Mouse (Mus musculus): ENCODE data around the gene Prkar2a. TPM values are rescaled to one million over a fixed set of nuclear protein-coding genes. Genes with fewer than 3 reads are reported as not detected.
A peak's percentile ranks its signal among the peaks of the same experiment; 100 is the strongest.
"Not testable (repeated sequence)": the region's sequence is repeated elsewhere in the genome, so short reads cannot be mapped to it uniquely, and the experiment has no call there.

Gene Prkar2a
- total RNA-seq (2014; fragmentation: Nextera tagmentation) = 15.7 and 19.3 TPM in 2 replicates
- 15.8 and 26.9 TPM in 2 replicates for total RNA-seq (2017)

DNA sequence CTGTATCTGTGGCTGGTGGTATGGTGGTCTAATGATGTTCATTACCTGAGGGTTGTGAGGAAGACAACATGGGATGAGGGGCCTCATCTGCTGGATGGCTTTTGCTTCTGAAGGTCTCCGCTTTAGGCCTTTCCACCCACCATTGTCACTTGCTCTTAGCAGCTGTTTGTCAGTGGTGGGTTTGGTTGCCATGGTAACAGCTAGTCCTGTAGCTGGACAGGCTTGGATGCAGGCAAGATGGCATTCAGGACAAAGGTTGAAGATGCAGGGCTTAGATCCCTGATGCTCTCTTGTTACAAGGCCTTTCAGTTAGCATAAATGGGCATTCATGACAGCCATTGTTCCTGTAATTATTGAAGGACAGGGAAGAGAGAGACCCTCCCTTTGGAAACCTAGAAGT is at the start of gene Prkar2a:
Gene Prkar2a (plus strand): TSS at position 209 of the 400 bp plus-strand sequence.
- no peak for ATAC-seq (replicated peaks; ENCODE audit: low FRiP score, low TSS enrichment, poor library complexity, severe bottlenecking)

DNA sequence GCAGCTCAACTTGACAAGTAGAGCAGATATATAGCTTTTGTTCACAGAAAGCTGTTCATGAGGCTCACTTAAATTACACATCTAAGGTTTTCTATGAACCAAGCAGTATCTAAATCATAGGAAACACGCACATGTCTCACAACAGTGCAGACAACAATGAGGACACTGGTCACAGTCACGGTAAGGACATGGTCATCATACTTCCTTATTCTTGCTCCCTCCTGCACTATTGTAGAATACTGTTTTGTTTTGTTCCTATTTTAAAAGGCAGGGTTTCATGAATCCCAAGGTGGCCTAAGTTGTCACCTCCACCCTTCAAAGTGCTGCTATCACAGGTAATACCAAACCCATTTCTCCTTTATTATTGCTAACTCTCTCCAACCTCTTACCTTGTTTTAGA is 49.3 kb upstream of the Prkar2a start:
- ATAC-seq (replicated peaks; ENCODE audit: low FRiP score, low TSS enrichment, poor library complexity, severe bottlenecking) = no peak

DNA sequence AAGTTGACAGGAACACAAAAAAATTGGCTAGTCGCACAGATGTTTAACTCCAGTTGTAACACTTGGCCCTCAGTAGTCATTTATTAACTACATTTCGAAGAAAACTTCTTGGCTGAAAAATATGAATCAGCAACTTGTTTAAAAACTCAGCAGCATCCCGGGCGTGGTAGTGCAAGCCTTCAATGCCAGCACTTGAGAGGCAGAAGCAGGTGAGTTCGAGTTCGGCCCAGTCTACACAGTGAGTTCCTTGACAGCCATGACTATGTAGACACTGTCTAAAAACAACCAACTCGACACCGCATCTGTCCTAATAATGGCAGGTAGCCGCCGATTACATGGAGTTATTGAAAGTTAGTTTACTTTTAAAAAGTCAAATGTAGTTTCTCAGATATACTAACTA is 40.9 kb upstream of the Prkar2a start:
- ATAC-seq (replicated peaks; ENCODE audit: low FRiP score, low TSS enrichment, poor library complexity, severe bottlenecking) = peak; percentile 11; the same call in 1 of the 2 replicates

DNA sequence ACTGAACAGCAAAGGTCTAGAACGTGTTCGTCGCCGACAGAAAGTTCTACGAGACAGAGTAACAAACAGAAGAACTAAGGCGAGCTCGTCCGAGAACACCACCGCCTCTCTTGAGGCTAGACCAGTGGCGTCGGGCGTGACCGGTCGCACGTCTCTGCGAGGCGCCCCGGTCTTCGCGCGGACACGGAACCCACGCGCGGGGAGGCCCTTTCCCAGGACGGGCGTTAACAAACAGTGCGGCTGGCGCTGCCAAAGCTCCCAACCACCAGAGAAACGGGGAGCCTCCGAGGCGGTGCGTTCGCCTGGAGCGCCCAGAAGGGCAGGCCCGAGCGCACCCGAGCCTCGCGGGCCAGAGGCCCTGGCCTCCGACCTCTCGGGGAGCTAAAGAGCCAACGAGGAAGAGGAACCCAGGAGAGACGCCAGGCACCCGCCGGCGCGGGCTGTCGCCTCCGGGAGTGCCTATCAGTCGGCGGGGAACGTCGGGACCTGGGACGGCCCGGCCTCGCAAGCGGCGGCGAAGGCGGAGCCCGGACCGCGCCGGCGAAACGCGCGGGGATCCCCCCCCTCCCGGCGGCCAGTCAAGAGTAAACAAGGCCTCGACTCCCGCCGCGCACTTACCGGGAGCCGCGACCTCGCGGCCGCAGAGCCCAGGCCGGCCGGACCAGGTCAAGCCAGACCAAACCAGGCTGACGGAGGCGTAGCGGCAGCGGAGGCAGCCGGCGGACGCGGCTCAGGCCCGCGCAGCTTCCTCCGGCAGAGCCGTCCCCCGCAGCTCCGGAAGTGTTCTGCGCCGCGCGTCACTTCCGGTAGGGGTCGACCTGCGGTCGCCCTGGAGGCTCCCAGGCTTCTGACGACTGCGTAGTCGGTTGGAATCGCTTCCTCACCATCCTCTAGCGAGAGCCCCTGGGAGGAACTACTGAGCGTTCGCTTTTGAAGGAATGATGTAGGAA is 40.2 kb upstream of the Prkar2a start, which contains the start of gene Arih2:
Gene Arih2 (minus strand): TSS at position 776 of the 950 bp plus-strand sequence.
- peak; percentile 92 for ATAC-seq (replicated peaks; ENCODE audit: low FRiP score, low TSS enrichment, poor library complexity, severe bottlenecking)

DNA sequence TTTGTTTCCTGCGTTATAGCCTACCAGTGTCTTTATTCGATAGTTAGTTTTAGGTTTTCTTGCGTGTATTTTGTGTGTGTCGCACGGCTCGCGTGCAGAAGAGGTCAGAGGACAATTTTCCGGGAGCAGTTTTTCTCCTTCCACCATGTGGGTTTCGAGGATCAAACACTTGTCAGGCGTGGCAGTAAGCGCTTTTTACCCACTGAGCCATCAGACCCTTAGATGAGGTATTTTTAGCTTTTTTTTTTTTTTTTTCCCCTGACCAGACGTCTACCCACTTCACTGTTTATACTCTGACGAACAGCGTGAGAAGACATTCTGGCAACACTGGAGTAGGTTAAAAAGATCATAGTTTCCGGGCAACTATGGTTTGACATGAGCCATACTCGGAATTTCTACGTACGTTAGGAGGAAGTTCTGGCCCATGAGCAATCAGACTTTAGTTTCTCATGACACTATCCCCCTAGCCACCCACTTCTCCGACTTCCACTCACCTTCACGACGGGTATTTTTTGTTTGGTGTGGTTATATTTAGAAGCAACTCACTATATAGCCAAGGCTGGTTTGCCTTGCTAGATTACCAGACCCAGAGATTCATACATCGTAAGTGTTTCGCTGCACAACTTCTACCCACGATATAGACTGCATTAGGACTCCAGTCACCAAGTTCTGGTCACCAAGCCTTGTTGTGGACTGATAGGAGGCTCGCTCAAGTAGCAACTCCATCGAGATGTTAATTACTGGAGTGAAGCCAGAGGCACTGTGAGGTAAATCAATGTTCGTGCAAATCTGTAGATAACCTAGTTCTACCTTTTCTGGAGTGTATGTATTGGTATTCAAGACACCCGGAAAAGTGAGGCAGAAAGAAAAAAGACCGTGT is 39.3 kb upstream of the Prkar2a start:
- peak; percentile 31 for ATAC-seq (replicated peaks; ENCODE audit: low FRiP score, low TSS enrichment, poor library complexity, severe bottlenecking)

DNA sequence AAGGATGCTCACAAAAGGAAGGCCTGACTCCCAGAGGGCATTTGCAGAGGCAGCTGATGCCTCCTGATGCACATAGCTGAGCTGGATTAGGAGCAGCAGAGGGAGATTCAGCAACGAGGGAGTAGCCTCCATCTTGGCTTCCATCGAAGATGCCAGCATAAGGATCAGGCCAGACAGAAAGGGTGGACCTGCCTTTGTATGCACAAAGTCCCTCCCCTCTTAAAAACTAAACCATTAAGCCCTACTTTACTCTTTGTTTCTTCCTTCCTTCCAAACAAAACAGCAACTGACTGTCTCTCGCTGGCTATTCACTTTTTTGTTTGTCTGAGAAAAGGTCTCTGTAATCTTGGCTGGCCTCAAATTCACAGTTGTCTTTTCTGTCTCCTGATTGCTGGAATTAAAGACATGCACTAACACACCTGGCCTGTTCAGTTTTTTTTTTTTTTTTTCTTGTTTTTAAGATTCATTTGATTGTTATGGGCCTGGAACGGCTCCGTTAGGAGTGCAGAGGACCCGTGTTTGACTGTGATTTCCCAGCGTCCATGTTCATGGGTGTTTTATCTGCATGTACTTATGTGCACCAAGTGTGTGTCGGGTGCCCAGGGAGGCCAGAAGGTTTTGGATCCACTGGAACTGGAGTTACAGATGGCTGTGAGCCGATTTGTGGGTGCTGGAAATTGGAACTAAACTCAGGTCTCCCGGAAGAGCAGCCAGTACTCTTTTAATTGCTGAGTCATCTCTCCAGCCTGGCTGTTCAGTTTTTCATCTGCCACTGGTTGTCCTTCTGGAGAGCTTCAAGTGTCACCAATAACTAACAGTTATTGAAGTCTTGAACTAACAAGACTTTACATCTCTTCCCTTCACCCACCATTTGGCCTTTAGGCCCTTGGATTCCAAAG is 34.3 kb upstream of the Prkar2a start:
- ATAC-seq (replicated peaks; ENCODE audit: low FRiP score, low TSS enrichment, poor library complexity, severe bottlenecking) = no peak

DNA sequence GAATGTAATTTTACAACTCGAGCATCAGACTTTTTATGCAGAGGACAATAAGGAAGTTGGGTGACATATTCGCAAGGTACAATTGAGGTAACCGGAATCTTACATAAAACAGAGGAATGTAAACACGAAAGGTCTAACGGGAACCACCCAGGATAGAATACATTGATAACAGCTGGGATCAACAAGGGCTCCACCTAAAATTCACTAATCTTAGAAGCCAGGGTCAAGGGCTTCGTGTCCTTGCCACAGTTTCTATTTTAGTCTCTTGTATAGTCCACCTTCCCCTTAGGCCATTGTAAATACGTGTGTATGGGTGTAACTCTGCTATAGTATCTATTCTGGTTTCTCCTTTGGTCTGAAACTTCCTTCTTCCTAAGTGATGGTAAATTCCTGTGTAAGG is 33.2 kb upstream of the Prkar2a start:
- not testable (repeated sequence) for ATAC-seq (replicated peaks; ENCODE audit: low FRiP score, low TSS enrichment, poor library complexity, severe bottlenecking)

DNA sequence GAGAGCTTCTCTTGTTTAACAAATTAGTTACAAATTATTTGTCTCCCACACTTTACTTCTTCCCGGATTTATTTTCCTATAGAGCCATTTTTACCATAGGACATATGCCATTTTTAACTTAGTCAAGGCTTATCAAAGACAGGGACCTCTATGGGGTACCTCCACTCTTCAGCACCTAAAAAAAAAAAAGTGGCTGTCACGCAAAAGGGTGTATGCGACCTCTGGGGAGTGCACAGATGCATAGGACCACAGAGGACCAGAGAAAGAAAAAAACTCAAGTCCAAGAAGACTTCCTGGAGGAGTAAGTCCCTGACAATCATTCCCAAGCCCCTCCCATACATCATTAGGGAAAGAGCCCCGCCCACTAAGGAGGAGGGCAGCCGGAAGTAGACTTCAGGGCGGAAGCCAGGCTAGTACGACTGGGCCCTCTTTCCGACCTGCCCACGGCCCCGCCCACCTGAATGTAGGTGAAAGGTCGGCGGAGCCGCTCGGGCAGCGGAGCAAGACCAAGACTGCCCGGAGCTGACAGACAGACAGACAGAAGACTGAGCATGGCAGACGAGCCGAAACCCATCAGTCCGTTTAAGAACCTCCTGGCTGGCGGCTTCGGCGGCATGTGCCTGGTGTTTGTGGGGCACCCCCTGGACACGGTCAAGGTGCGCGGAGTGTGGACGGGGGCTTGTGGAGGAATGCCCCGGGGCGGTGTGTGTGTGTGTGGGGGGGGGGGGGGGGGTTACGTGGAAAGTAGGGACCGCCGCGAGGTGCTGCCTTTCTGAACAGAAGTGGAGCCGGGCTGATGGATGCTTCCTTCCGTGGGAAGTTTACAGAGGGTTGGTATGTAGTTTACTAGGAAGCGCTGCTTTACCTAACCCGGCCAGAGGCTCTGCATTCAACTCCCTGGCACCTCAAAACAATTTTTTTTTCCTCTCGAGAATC is 27.2 kb upstream of the Prkar2a start, which contains the start of gene Slc25a20:
Gene Slc25a20 (plus strand): TSS at position 412 of the 936 bp plus-strand sequence.
- ATAC-seq (replicated peaks; ENCODE audit: low FRiP score, low TSS enrichment, poor library complexity, severe bottlenecking) = peak; percentile 95

DNA sequence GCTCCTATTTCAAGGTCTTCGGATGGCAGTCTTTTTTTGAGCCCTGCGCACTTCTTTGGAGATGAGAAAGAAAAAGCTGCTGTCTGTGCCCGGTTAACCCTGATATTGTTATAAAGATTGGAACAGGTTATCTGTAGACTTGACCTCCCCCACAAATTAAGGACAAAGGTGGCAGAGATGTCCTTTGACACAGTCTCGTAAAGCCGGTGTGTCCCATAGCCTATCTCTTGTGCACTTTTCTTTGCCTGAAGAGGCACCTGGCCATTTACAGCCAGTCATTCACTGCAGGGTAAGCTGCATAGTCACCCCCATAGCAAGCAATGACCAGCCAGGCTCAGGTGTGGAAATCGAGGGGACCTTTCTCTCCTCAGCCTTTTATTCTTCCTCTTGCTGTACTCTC is 26.5 kb upstream of the Prkar2a start:
- no peak for ATAC-seq (replicated peaks; ENCODE audit: low FRiP score, low TSS enrichment, poor library complexity, severe bottlenecking)

DNA sequence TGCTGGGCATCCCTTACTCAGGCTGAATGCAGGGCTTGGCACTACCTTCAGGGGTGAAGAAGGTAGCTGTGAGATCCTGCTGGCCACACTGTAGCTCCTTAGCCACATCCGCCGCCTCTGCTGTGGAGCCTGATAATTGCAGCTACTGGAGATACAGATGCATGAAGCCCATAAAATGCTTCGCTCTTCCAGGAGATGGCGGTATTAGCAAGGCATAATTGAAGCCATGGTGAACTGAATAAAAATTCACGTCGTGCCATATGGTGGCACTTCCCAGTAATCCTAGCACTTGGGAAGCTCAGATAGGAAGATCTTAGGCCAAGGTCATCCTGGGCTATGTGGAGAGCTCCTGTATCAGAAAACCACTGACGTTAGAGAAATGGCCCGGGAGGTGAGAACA is 19.2 kb upstream of the Prkar2a start:
- ATAC-seq (replicated peaks; ENCODE audit: low FRiP score, low TSS enrichment, poor library complexity, severe bottlenecking) = peak; percentile 70

DNA sequence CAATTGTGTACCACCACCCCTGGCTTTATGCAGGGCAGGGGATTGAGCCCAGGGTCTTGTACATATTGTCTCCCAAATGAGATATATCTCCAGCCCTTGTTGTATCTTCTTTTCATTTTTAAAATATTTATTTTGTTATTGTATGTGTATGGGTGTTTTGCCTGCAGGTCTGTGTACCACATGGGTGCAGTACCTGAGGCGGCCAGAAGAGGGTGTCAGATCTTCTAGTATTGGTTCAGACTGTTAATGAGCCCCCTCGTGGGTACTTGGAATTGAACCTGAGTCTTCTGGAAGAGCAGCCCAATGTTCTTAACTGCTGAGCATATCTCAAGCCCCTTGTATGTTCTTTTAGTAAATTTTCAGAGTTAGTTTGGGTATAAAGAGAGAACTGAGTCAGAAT is 16.0 kb upstream of the Prkar2a start:
- ATAC-seq (replicated peaks; ENCODE audit: low FRiP score, low TSS enrichment, poor library complexity, severe bottlenecking) = no peak

DNA sequence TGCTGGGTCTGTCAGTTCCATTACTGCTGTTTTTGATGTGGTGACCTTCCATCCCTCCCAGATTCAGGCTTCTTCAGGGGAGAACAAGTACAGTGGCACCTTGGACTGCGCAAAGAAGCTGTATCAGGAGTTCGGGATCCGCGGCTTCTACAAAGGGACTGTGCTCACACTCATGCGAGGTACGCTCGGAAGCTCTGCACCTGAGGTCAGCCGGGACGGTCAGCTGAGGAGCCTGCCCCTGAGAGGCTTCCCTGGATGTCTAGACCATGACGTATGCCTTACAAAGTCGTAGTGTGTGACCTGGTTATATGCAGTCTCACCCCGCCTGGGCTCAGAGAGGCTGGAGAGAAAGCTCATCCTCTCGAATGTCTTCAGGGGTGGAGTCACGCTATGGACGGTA is 9.1 kb upstream of the Prkar2a start:
- no peak for ATAC-seq (replicated peaks; ENCODE audit: low FRiP score, low TSS enrichment, poor library complexity, severe bottlenecking)

DNA sequence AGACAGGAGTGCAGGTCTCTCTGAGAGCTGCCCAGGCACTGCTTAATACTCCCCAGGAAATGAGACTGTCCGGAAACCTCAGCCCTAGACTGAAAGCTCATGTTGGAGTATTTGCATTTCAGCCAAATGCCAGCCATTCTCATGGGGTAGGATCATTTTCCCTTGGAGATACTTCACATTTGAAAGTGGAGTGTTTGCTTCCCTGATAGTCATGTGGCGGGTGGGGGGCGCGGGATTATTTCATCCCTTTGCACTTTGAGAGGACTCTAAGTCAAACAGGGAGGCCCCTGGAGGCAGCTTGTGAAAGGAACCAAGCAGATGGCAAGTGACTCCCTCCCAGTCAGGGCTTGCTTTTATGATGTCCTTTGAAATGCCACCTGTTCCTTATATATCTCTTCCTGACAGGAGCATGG is 2.6 kb upstream of the Prkar2a start:
- ATAC-seq (replicated peaks; ENCODE audit: low FRiP score, low TSS enrichment, poor library complexity, severe bottlenecking) = no peak

DNA sequence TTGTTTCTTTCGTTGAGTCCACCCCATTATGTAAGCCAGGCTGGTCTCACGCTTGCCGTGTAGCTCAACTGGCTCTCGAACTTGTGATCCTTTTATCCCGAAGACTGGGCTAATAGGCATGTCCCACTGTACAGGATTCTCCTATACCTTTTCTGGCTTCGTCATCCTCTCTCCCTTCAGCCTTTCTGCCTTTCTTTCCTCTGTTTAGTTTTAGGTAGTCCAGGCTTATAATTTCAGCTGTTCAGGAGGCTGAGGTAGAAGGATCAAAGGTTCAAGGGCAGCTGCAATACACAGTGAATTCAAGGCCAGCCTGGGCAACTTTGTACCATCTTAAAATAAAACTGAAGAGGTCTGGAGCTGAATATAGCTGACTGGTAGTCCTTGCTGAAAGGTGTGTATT is 1.9 kb upstream of the Prkar2a start:
- no peak for ATAC-seq (replicated peaks; ENCODE audit: low FRiP score, low TSS enrichment, poor library complexity, severe bottlenecking)

DNA sequence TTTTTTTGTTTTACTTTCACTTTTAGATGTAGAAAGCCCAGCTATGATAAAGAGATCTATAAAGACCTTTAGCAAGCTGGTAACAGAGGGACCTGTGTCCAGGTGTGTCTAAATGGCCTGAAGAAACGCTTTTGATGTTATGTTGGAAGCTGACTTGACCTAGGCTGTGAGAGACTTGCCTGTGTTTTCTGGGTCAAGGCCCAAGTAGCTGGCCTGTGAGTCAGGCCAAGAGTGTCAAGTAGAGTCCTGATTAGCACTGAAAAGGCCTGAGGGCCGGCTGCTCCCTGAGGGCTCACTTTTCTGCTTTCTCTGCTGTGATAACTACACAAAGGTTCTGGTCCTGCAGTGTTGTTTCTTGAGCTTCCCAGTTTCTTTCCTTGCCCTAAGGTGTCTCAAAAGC is 1.4 kb upstream of the Prkar2a start:
- ATAC-seq (replicated peaks; ENCODE audit: low FRiP score, low TSS enrichment, poor library complexity, severe bottlenecking) = no peak

DNA sequence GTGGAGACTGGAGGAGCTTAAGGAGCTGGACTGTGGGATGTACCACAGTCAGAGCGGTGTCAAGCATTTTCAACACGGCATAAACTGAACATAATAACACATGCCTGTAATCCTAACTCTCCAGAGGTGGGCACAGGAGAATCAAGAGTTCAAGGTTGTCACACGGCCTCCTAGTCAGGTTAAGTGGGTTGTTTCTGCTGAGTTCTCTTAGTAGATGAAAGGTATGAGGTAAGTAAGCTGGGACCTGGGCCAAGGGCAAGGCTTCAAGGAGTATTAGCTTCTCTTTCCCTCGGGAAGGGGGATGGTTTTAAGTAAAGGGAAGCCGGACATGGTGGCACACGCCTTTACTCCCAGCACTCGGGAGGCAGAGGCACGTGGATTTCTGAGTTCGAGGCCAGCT is 663 bp upstream of the Prkar2a start:
- no peak for ATAC-seq (replicated peaks; ENCODE audit: low FRiP score, low TSS enrichment, poor library complexity, severe bottlenecking)

DNA sequence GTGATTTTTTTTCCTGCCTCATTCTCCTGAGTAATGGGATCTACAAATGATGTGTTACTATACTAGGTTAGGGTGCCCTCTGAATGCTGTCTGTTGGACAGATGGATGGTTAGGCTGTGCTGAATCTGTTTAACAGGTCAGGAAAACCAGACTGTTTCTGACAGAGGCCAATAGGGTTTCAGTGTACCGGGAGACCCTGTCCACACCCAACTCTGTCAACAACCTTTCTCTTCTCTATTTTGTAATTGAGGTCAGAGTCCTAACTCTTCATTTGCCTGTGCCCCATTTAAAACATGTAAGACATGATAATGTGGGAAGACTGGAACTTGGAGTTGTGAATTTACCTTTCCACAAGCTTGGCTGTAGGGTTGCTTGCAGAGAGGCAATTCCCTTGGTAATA is 879 bp downstream of the Prkar2a start:
- ATAC-seq (replicated peaks; ENCODE audit: low FRiP score, low TSS enrichment, poor library complexity, severe bottlenecking) = no peak

DNA sequence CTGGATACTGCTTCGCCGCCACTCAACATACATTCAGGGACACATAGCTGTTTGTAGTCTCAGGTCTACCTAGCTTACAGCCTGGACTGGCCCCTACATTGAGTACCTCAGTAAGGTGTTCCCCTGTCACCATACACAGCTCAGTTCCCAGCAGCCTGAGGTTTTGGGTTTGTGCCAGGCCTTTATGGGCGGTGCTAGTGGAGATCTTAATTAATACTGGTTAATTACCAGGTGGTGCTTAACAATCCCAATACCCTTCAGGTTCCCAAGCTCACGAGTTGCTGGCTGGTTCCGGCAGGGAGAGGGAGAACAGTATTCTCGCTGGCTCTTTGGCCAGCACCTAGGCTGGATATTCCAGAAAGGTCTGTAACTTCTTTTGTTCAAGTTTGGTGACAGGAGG is 1.8 kb downstream of the Prkar2a start:
- ATAC-seq (replicated peaks; ENCODE audit: low FRiP score, low TSS enrichment, poor library complexity, severe bottlenecking) = no peak
